Mouse (Mus musculus): ENCODE measurements around the gene Pcx. TPM values are rescaled to one million over a fixed set of nuclear protein-coding genes. Genes with fewer than 3 reads are reported as not detected.

Gene Pcx
- polyA plus RNA-seq, 1 experiment from 2014 or later: 16.7 TPM

GRCm38 (mm10) chr19:4555086-4555485 is 44.8 kb downstream of the Pcx start:
- Histone ChIP-seq H3K9ac (ENCODE audit: low read depth, low read length) (no peak overlapping the region), H3K4me1 (ENCODE audit: control insufficient read depth, insufficient read depth, low read length) (no peaks in the 10 kb centered on the region), H3K9me3 (ENCODE audit: control insufficient read depth, low read length) (no peaks in the 10 kb centered on the region), H3K27ac (ENCODE audit: low read depth, low read length) (no peak overlapping the region), H3K27me3 (ENCODE audit: control insufficient read depth, insufficient read depth, low read length) (no peaks in the 10 kb centered on the region), H3K4me3 (ENCODE audit: low read length) (no peak overlapping the region), H3K36me3 (ENCODE audit: control insufficient read depth, insufficient read depth, low read length) (no peaks in the 10 kb centered on the region), H3K4me2 (replicated peaks; ENCODE audit: low read depth, low read length) (no peak overlapping the region)
- no peak for ATAC-seq (ENCODE audit: low FRiP score, low TSS enrichment)
- 74% methylated on average over 7 of the region's 7 CpGs for WGBS

GRCm38 (mm10) chr19:4556787-4557186 is 46.5 kb downstream of the Pcx start:
- WGBS: 95% methylated on average over 2 of the region's 2 CpGs
- no peak for ATAC-seq (ENCODE audit: low FRiP score, low TSS enrichment)
- Histone ChIP-seq H3K4me1 (ENCODE audit: control insufficient read depth, insufficient read depth, low read length) (no peaks in the 10 kb centered on the region), H3K9ac (ENCODE audit: low read depth, low read length) (no peak overlapping the region), H3K4me3 (ENCODE audit: low read length) (no peak overlapping the region), H3K36me3 (ENCODE audit: control insufficient read depth, insufficient read depth, low read length) (no peaks in the 10 kb centered on the region), H3K4me2 (replicated peaks; ENCODE audit: low read depth, low read length) (no peak overlapping the region), H3K27me3 (ENCODE audit: control insufficient read depth, insufficient read depth, low read length) (no peaks in the 10 kb centered on the region), H3K27ac (ENCODE audit: low read depth, low read length) (no peak overlapping the region), H3K9me3 (ENCODE audit: control insufficient read depth, low read length) (no peaks in the 10 kb centered on the region)

- WGBS: 68% methylated on average over 8 of the region's 8 CpGs
- H3K27me3 ChIP-seq (ENCODE audit: control insufficient read depth, insufficient read depth, low read length): no peaks in the 10 kb centered on the region
- H3K36me3 ChIP-seq (ENCODE audit: control insufficient read depth, insufficient read depth, low read length): no peaks in the 10 kb centered on the region
- H3K27ac ChIP-seq (ENCODE audit: low read depth, low read length): no peak overlapping the region
- no peaks in the 10 kb centered on the region for H3K9me3 ChIP-seq (ENCODE audit: control insufficient read depth, low read length)
- no peak overlapping the region for H3K4me3 ChIP-seq (ENCODE audit: low read length)
- no peaks in the 10 kb centered on the region for H3K4me1 ChIP-seq (ENCODE audit: control insufficient read depth, insufficient read depth, low read length)
- H3K9ac ChIP-seq (ENCODE audit: low read depth, low read length): no peak overlapping the region
- no peak for ATAC-seq (ENCODE audit: low FRiP score, low TSS enrichment)
- H3K4me2 ChIP-seq (replicated peaks; ENCODE audit: low read depth, low read length): no peak overlapping the region
Observed at GRCm38 (mm10) chr19:4557796-4558569, 47.7 kb downstream of the Pcx start.

GRCm38 (mm10) chr19:4558570-4558955 is 48.3 kb downstream of the Pcx start:
- Histone ChIP-seq H3K4me1 (ENCODE audit: control insufficient read depth, insufficient read depth, low read length) (no peaks in the 10 kb centered on the region), H3K27ac (ENCODE audit: low read depth, low read length) (no peak overlapping the region)

GRCm38 (mm10) chr19:4559011-4559410 is 48.7 kb downstream of the Pcx start:
- 48% methylated on average over 3 of the region's 3 CpGs for WGBS
- H3K27ac ChIP-seq (ENCODE audit: low read depth, low read length): no peak overlapping the region

More at GRCm38 (mm10) chr19:4558570-4558955, 48.3 kb downstream of the Pcx start:
- no peak for ATAC-seq (ENCODE audit: low FRiP score, low TSS enrichment)
- Histone ChIP-seq H3K4me2 (replicated peaks; ENCODE audit: low read depth, low read length) (no peak overlapping the region), H3K9me3 (ENCODE audit: control insufficient read depth, low read length) (no peaks in the 10 kb centered on the region), H3K9ac (ENCODE audit: low read depth, low read length) (no peak overlapping the region), H3K27me3 (ENCODE audit: control insufficient read depth, insufficient read depth, low read length) (no peaks in the 10 kb centered on the region), H3K4me3 (ENCODE audit: low read length) (no peak overlapping the region), H3K36me3 (ENCODE audit: control insufficient read depth, insufficient read depth, low read length) (no peaks in the 10 kb centered on the region)
- 57% methylated on average over 3 of the region's 3 CpGs for WGBS

GRCm38 (mm10) chr19:4559588-4559987 is 49.3 kb downstream of the Pcx start:
- Histone ChIP-seq H3K4me3 (ENCODE audit: low read length) (no peak overlapping the region), H3K9ac (ENCODE audit: low read depth, low read length) (no peak overlapping the region), H3K9me3 (ENCODE audit: control insufficient read depth, low read length) (no peaks in the 10 kb centered on the region), H3K27me3 (ENCODE audit: control insufficient read depth, insufficient read depth, low read length) (no peaks in the 10 kb centered on the region), H3K27ac (ENCODE audit: low read depth, low read length) (no peak overlapping the region), H3K4me1 (ENCODE audit: control insufficient read depth, insufficient read depth, low read length) (no peaks in the 10 kb centered on the region), H3K36me3 (ENCODE audit: control insufficient read depth, insufficient read depth, low read length) (no peaks in the 10 kb centered on the region), H3K4me2 (replicated peaks; ENCODE audit: low read depth, low read length) (no peak overlapping the region)
- WGBS: 79% methylated on average over 2 of the region's 2 CpGs
- ATAC-seq (ENCODE audit: low FRiP score, low TSS enrichment): no peak

More at GRCm38 (mm10) chr19:4559011-4559410, 48.7 kb downstream of the Pcx start:
- no peaks in the 10 kb centered on the region for H3K4me1 ChIP-seq (ENCODE audit: control insufficient read depth, insufficient read depth, low read length)
- no peak for ATAC-seq (ENCODE audit: low FRiP score, low TSS enrichment)
- no peaks in the 10 kb centered on the region for H3K9me3 ChIP-seq (ENCODE audit: control insufficient read depth, low read length)
- H3K9ac ChIP-seq (ENCODE audit: low read depth, low read length): no peak overlapping the region
- no peak overlapping the region for H3K4me2 ChIP-seq (replicated peaks; ENCODE audit: low read depth, low read length)
- H3K4me3 ChIP-seq (ENCODE audit: low read length): no peak overlapping the region
- no peaks in the 10 kb centered on the region for H3K27me3 ChIP-seq (ENCODE audit: control insufficient read depth, insufficient read depth, low read length)
- no peaks in the 10 kb centered on the region for H3K36me3 ChIP-seq (ENCODE audit: control insufficient read depth, insufficient read depth, low read length)

GRCm38 (mm10) chr19:4560205-4560604 is 49.9 kb downstream of the Pcx start:
- ATAC-seq (ENCODE audit: low FRiP score, low TSS enrichment): no peak
- 78% methylated on average over 5 of the region's 5 CpGs for WGBS
- no peaks in the 10 kb centered on the region for H3K27me3 ChIP-seq (ENCODE audit: control insufficient read depth, insufficient read depth, low read length)
- no peaks in the 10 kb centered on the region for H3K4me1 ChIP-seq (ENCODE audit: control insufficient read depth, insufficient read depth, low read length)
- no peak overlapping the region for H3K4me2 ChIP-seq (replicated peaks; ENCODE audit: low read depth, low read length)
- no peak overlapping the region for H3K27ac ChIP-seq (ENCODE audit: low read depth, low read length)
- H3K36me3 ChIP-seq (ENCODE audit: control insufficient read depth, insufficient read depth, low read length): no peaks in the 10 kb centered on the region
- H3K9ac ChIP-seq (ENCODE audit: low read depth, low read length): no peak overlapping the region
- H3K9me3 ChIP-seq (ENCODE audit: control insufficient read depth, low read length): no peaks in the 10 kb centered on the region
- no peak overlapping the region for H3K4me3 ChIP-seq (ENCODE audit: low read length)

GRCm38 (mm10) chr19:4565678-4566077 is 55.4 kb downstream of the Pcx start:
- Histone ChIP-seq H3K27me3 (ENCODE audit: control insufficient read depth, insufficient read depth, low read length) (no peaks in the 10 kb centered on the region), H3K4me3 (ENCODE audit: low read length) (no peak overlapping the region), H3K4me2 (replicated peaks; ENCODE audit: low read depth, low read length) (no peak overlapping the region), H3K27ac (ENCODE audit: low read depth, low read length) (no peak overlapping the region), H3K9ac (ENCODE audit: low read depth, low read length) (no peak overlapping the region), H3K4me1 (ENCODE audit: control insufficient read depth, insufficient read depth, low read length) (no peaks in the 10 kb centered on the region), H3K9me3 (ENCODE audit: control insufficient read depth, low read length) (no peaks in the 10 kb centered on the region), H3K36me3 (ENCODE audit: control insufficient read depth, insufficient read depth, low read length) (no peaks in the 10 kb centered on the region)
- ATAC-seq (ENCODE audit: low FRiP score, low TSS enrichment): no peak
- 88% methylated on average over 5 of the region's 5 CpGs for WGBS

GRCm38 (mm10) chr19:4566880-4567279 is 56.6 kb downstream of the Pcx start:
- H3K4me2 ChIP-seq (replicated peaks; ENCODE audit: low read depth, low read length): no peak overlapping the region
- H3K4me1 ChIP-seq (ENCODE audit: control insufficient read depth, insufficient read depth, low read length): no peaks in the 10 kb centered on the region
- H3K9me3 ChIP-seq (ENCODE audit: control insufficient read depth, low read length): no peaks in the 10 kb centered on the region
- no peaks in the 10 kb centered on the region for H3K36me3 ChIP-seq (ENCODE audit: control insufficient read depth, insufficient read depth, low read length)
- 86% methylated on average over 2 of the region's 2 CpGs for WGBS
- H3K27ac ChIP-seq (ENCODE audit: low read depth, low read length): no peak overlapping the region
- H3K9ac ChIP-seq (ENCODE audit: low read depth, low read length): no peak overlapping the region
- H3K27me3 ChIP-seq (ENCODE audit: control insufficient read depth, insufficient read depth, low read length): no peaks in the 10 kb centered on the region
- no peak overlapping the region for H3K4me3 ChIP-seq (ENCODE audit: low read length)
- no peak for ATAC-seq (ENCODE audit: low FRiP score, low TSS enrichment)
